Comparison of ENCODE assay signal across 7 mouse cellular contexts in the genomic region with DNA sequence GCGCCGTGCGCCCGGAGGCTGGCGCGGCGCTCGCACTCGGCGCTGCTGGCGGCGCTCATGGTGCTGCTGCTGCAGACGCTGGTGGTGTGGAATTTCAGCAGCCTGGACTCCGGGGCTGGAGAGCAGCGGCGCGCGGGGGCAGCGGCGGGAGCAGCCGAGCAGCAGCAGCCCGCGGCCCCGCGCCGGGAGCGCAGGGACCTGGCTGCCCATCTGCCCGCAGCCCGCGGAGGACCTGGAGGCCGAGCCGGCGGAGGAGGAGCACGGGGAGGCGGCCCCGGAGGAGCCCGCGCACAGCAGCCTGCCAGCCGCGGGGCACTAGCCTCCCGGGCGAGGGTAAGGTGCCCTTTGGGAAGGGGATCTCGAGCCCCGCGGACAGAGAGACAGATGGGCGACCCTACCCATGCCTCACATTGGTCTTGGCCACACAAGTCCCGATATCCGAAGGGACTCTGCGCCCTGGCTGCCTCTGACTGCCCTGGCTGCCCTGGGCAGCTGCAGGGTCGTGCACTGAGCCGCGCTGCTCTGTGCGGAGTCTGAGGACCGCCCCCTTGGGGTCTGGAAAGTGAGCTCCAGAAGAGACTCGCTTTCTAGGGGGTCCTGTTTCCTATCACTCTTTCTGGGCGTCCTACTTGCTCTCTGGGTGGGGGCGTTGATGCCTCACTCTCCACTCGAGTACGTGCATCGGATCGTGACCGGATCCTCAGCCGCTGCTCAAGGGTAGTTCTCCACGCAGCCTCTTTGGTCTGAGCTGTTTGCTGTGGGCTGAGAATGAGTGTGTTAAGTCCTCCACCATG. TPM values are rescaled to one million over a fixed set of nuclear protein-coding genes. Genes with fewer than 3 reads are reported as not detected.
A peak's percentile ranks its signal among the peaks of the same experiment; 100 is the strongest.
DNase-seq lines count a peak whose midpoint lies in the region; ATAC-seq and TF ChIP-seq lines count a peak whose summit lies in the region.

No protein-coding gene starts in this region.

- peak; percentile 50 for DNase-seq in CD4-positive, CD25-positive, alpha-beta regulatory T cell, adult 2 months (ENCODE audit: low read depth, low spot score)
- peak; percentile 13 for DNase-seq in ES-E14 (ENCODE audit: low read depth, low spot score)
- peak; percentile 42 for DNase-seq in embryo, embryonic 11.5 days (ENCODE audit: low read depth, low spot score)

- H3K27ac ChIP-seq in ES-E14 (ENCODE audit: insufficient read depth, low read depth, low read length, poor library complexity, severe bottlenecking) = no peak overlapping the region
- peak overlapping the region; percentile 17 to 59; a peak in 3 of 4 replicates for H3K27ac ChIP-seq in heart, embryonic 14.5 days (replicated peaks in 1 of 2; ENCODE audit: control insufficient read depth in 1 of 2, insufficient read depth in 1 of 2, low read depth in 2 of 2, low read length in 2 of 2)
- peak overlapping the region; percentile 84 for H3K27ac ChIP-seq in limb, embryonic 12.5 days
- peak overlapping the region; percentile 86 for H3K27ac ChIP-seq in midbrain, embryonic 13.5 days
- H3K27ac ChIP-seq in stomach, embryonic 16.5 days (ENCODE audit: low read length) = peak overlapping the region; percentile 43

- no peaks in the 10 kb centered on the region for H3K36me3 ChIP-seq in ES-E14 (ENCODE audit: control insufficient read depth, insufficient read depth, low read length, poor library complexity, severe bottlenecking)
- H3K36me3 ChIP-seq in heart, embryonic 14.5 days (ENCODE audit: control insufficient read depth, insufficient read depth, low read length) = no peaks in the 10 kb centered on the region
- H3K36me3 ChIP-seq in limb, embryonic 12.5 days = no peaks in the 10 kb centered on the region
- H3K36me3 ChIP-seq in midbrain, embryonic 13.5 days = no peaks in the 10 kb centered on the region
- no peaks in the 10 kb centered on the region for H3K36me3 ChIP-seq in stomach, embryonic 16.5 days (ENCODE audit: control insufficient read depth, insufficient read depth, low read length)

- no peaks in the 10 kb centered on the region for H3K9me3 ChIP-seq in ES-E14 (ENCODE audit: control insufficient read depth, insufficient read depth, low read depth, low read length)
- no peaks in the 10 kb centered on the region for H3K9me3 ChIP-seq in heart, embryonic 14.5 days (ENCODE audit: control insufficient read depth, low read length)
- no peaks in the 10 kb centered on the region for H3K9me3 ChIP-seq in limb, embryonic 12.5 days
- H3K9me3 ChIP-seq in midbrain, embryonic 13.5 days = no peaks in the 10 kb centered on the region
- H3K9me3 ChIP-seq in stomach, embryonic 16.5 days (replicated peaks; ENCODE audit: control insufficient read depth, low read length) = no peaks in the 10 kb centered on the region

- H3K4me1 ChIP-seq in ES-E14 (ENCODE audit: control insufficient read depth in 2 of 2, insufficient read depth in 2 of 2, low read length in 2 of 2, poor library complexity in 1 of 2) = no peaks in the 10 kb centered on the region; a peak in 1 of 4 replicates
- peaks cover 14 to 15% of the 10 kb centered on the region in 2 experiments for H3K4me1 ChIP-seq in heart, embryonic 14.5 days (ENCODE audit: control insufficient read depth in 2 of 2, insufficient read depth in 2 of 2, low read length in 2 of 2)
- peaks cover 18% of the 10 kb centered on the region for H3K4me1 ChIP-seq in limb, embryonic 12.5 days (replicated peaks)
- peaks cover 29% of the 10 kb centered on the region for H3K4me1 ChIP-seq in midbrain, embryonic 13.5 days (replicated peaks)
- H3K4me1 ChIP-seq in stomach, embryonic 16.5 days (ENCODE audit: control insufficient read depth, insufficient read depth, low read length) = peaks cover 9% of the 10 kb centered on the region

- 0 out of 2 replicates have a peak, but pooled peaks cover 6% of the 10 kb centered on the region for H3K27me3 ChIP-seq in heart, embryonic 14.5 days (ENCODE audit: control insufficient read depth, insufficient read depth, low read length)
- peaks cover 24% of the 10 kb centered on the region for H3K27me3 ChIP-seq in limb, embryonic 12.5 days
- H3K27me3 ChIP-seq in midbrain, embryonic 13.5 days = peaks cover 40% of the 10 kb centered on the region
- H3K27me3 ChIP-seq in stomach, embryonic 16.5 days (ENCODE audit: control insufficient read depth, insufficient read depth, low read length) = peaks cover 4% of the 10 kb centered on the region; the same call in 1 of the 2 replicates

- ATAC-seq in heart, embryonic 14.5 days (ENCODE audit: insufficient number of reproducible peaks, insufficient read depth, low FRiP score, low read depth) = peak; percentile 41
- ATAC-seq in limb, embryonic 12.5 days (ENCODE audit: insufficient number of reproducible peaks, insufficient read depth, low FRiP score, low TSS enrichment, low read depth) = peak; percentile 69
- peak; percentile 82 for ATAC-seq in midbrain, embryonic 13.5 days
- peak; percentile 65 for ATAC-seq in stomach, embryonic 16.5 days (ENCODE audit: insufficient read depth, low FRiP score)

- H3K9ac ChIP-seq in ES-E14 (ENCODE audit: insufficient read depth, low read depth, low read length, poor library complexity, severe bottlenecking) = peak overlapping the region; percentile 69
- peak overlapping the region; percentile 85 for H3K9ac ChIP-seq in heart, embryonic 14.5 days (ENCODE audit: low read length)
- peak overlapping the region; percentile 85 for H3K9ac ChIP-seq in limb, embryonic 12.5 days (replicated peaks)
- peak overlapping the region; percentile 89 for H3K9ac ChIP-seq in midbrain, embryonic 13.5 days (replicated peaks)
- peak overlapping the region; percentile 88 for H3K9ac ChIP-seq in stomach, embryonic 16.5 days (ENCODE audit: low read length)

- peak overlapping the region; percentile 76 to 96 for H3K4me3 ChIP-seq in ES-E14 (ENCODE audit: insufficient read depth in 1 of 2, low read depth in 1 of 2, low read length in 2 of 2, poor library complexity in 1 of 2, severe bottlenecking in 1 of 2)
- H3K4me3 ChIP-seq in heart, embryonic 14.5 days (ENCODE audit: control insufficient read depth in 1 of 2, insufficient read depth in 1 of 2, low read depth in 1 of 2, low read length in 2 of 2) = peak overlapping the region; percentile 65 to 75
- H3K4me3 ChIP-seq in limb, embryonic 12.5 days (replicated peaks) = peak overlapping the region; percentile 82
- H3K4me3 ChIP-seq in midbrain, embryonic 13.5 days (replicated peaks) = peak overlapping the region; percentile 85
- peak overlapping the region; percentile 82 for H3K4me3 ChIP-seq in stomach, embryonic 16.5 days (replicated peaks; ENCODE audit: low read length)

- under 1% methylated on average over 61 of the region's 64 CpGs for WGBS in heart, embryonic 14.5 days
- under 1% methylated on average over 63 of the region's 64 CpGs for WGBS in limb, embryonic 12.5 days
- WGBS in midbrain, embryonic 13.5 days = under 1% methylated on average over 50 of the region's 64 CpGs
- WGBS in stomach, embryonic 16.5 days = under 1% methylated on average over 60 of the region's 64 CpGs

- H3K4me2 ChIP-seq in heart, embryonic 14.5 days (ENCODE audit: low read length) = peak overlapping the region; percentile 94
- peak overlapping the region; percentile 84 for H3K4me2 ChIP-seq in limb, embryonic 12.5 days
- peak overlapping the region; percentile 86 for H3K4me2 ChIP-seq in midbrain, embryonic 13.5 days (replicated peaks)
- peak overlapping the region; percentile 94 for H3K4me2 ChIP-seq in stomach, embryonic 16.5 days (ENCODE audit: low read depth, low read length)

- in situ Hi-C loops in ES-E14 (cut with MboI; ENCODE audit: low sequenced_read_pairs in 2 of 2, unreplicated experiment in 2 of 2) = no loop called here

TF ChIP-seq in ES-E14, 5 proteins besides CTCF, POLR2A, EP300 and RAD21:
- TF ChIP-seq HCFC1 (IDR thresholded peaks at IDR 0.05; ENCODE audit: borderline replicate concordance, insufficient read depth, low read length) (peak; percentile 53; the same call in 1 of the 2 replicates), CHD2 (IDR thresholded peaks at IDR 0.05; ENCODE audit: low read depth, low read length) (no peak)

RNA-seq across cellular contexts. Expression of a gene that starts 0.6 kb away (rescaled TPM):
- total RNA-seq in ES-E14 (2012; rRNA removed) = 3.6 and 5.5 TPM in 2 replicates
- 1.6 and 2.0 TPM in 2 replicates for polyA plus RNA-seq in heart, embryonic 14.5 days (2014; fragmentation: Nextera tagmentation; extraction: Ambion mirVana)
- polyA plus RNA-seq in limb, embryonic 12.5 days (2016; fragmentation: Nextera tagmentation; extraction: Ambion mirVana) = 1.8 and 2.4 TPM in 2 replicates
- polyA plus RNA-seq in midbrain, embryonic 13.5 days (2015; fragmentation: Nextera tagmentation; extraction: Ambion mirVana) = 1.2 and 1.7 TPM in 2 replicates
- 0.79 and 0.86 TPM in 2 replicates for polyA plus RNA-seq in stomach, embryonic 16.5 days (2015; fragmentation: Nextera tagmentation; extraction: Ambion mirVana)
